Mouse (Mus musculus) lung, postnatal 36 days (tissue): ENCODE data around the gene Mier3.
"Not testable (repeated sequence)": the region's sequence is repeated elsewhere in the genome, so short reads cannot be mapped to it uniquely, and the experiment has no call there.

ENCODE experiments used
- DNase-seq: peaks from one replicate; pipeline ENCODE4 v3.0.0; 2022; ENCODE audit warnings: mixed read lengths

Mier3 gene

DNA sequence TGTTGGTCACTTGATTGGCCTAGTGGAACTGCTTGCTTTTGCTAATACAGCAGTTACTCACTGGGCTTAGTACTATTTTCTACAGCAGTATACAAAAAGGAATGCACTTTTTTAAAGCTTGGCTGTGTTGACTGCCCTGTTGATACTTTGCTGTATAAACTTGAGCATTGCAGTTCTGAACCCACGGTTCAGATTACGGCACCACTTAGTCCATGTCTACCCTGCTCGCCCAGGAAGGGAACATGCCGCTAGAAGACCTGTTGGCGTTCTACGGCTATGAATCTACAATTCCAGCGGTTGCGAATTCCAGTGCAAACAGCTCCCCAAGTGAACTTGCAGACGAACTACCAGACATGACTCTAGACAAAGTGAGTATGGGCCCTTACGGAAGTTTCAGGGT is 22.6 kb downstream of the Mier3 start:
- DNase-seq: no peak

DNA sequence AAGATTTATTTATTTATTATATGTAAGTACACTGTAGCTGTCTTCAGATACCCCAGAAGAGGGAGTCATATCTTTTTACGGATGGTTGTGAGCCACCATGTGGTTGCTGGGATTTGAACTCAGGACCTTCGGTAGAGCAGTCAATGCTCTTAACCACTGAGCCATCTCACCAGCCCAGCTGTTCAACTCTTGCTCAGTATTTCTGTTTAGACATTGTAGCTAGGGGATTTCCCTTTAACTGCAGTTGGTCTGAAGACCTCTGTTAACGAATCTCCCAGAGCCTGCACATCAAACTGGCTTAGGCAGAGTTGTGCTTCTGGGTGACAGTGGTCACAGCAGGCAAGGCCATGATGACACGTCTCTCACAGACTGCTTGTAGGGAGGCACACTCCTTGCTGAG is 23.2 kb downstream of the Mier3 start:
- not testable (repeated sequence) for DNase-seq

DNA sequence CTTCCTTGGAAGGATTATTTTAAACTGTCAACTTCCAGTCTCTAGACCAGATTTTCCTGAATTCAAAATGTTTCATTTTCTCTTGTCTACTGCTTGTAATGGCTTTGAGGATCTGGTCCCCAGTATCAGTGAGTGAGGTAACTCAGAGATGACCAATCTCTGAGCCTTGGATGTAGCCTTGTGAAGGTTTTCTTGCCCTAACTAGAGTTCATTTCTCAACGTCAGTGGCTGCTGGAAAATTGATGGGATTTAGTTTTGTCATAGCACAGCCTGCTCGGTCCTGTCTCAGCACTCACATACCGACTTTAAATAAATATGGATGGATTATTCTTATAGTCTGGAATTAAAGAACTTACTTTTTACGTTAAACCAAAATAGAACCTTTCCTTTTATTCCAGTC is 29.8 kb downstream of the Mier3 start:
- DNase-seq: no peak

GRCm38 (mm10) chr13:111719726-111720125 is 38.9 kb downstream of the Mier3 start:
- DNase-seq: no peak

- no peak for DNase-seq
Observed at GRCm38 (mm10) chr13:111724811-111725164, 44.0 kb downstream of the Mier3 start.

GRCm38 (mm10) chr13:111725165-111726077 is 44.6 kb downstream of the Mier3 start:
- peak; percentile 99 for DNase-seq

DNA sequence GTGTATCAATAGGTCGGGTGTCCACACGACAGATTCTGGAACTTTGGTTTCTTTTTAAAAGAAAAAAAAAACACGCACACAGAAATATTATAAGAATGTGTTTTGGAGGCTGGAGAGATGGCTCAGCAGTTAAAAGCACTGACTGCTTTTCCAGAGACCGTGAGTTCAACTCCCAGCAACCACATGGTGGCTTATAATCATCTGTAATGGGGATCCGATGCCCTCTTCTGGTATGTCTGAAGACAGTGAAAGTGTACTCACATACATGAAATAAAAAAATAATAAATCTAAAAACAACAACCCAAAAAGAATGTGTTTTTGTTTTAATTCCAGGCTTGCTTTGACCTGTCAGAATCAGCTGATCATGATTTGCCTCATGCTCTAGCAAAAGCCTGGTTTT is 46.1 kb downstream of the Mier3 start:
- no peak for DNase-seq

DNA sequence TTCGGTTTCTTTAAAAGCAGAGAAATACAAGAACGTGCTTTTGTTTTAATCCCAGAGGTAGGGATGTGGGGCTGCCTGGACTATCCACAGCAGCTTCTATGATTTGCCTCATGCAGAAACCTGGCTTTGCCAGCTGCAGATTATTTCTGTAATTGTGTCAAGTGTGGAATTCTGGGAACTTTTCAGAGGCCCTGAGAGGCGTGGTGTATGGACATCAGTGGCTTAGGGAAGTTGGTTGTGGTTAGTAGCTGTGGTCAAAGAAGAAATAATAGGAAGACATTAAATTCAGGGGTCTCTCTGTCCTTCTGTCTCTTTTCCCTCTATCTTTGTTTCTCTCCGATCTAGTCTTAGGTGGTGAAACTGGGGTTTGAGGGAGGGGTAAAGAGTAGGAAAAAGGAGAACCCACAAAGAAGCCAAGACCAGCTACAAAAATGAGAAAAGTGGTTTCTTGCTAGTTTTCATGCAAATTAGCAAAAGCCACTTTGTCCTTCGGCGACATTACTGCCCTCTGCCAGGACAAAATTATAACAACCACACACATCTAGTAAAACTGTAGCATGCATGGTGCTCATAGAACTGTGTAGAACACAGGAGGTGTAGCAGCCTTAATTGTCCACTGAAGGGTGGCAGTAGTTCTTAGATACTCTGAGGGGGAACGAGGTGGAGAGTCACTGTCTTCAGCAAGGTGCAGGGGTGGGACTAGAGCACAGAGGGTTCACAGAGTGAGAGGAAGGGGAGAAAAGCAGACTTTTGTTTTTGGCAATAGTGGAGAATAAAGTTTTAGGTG is 60.6 kb downstream of the Mier3 start:
- no peak for DNase-seq

- DNase-seq: peak; percentile 90
Observed at GRCm38 (mm10) chr13:111741991-111742615, 61.3 kb downstream of the Mier3 start.

GRCm38 (mm10) chr13:111744233-111745000 is 63.6 kb downstream of the Mier3 start:
- DNase-seq: no peak

DNA sequence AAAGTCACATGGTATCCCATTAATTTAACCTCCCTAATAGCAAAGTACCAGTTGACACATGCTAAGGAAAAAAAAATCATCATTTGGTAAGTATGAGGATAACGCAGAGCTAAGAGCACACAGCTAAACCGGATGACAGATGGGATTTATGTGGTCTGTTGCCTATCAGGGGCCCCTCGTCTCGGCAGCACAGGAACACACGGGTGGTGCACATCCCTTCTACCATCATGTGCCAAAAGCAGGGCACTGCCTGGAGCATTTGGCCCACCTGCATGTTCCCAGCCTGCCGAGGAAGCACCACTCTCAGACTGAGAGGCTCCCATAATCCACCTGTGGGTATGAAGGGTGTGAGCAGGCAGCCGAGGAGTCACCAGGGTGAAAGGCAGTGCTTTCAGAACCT is 64.4 kb downstream of the Mier3 start:
- no peak for DNase-seq

GRCm38 (mm10) chr13:111746831-111747230 is 66.1 kb downstream of the Mier3 start:
- no peak for DNase-seq

GRCm38 (mm10) chr13:111748301-111749062 is 67.7 kb downstream of the Mier3 start:
- no peak for DNase-seq

- DNase-seq: no peak
Observed at GRCm38 (mm10) chr13:111753321-111753720, 72.5 kb downstream of the Mier3 start.

DNA sequence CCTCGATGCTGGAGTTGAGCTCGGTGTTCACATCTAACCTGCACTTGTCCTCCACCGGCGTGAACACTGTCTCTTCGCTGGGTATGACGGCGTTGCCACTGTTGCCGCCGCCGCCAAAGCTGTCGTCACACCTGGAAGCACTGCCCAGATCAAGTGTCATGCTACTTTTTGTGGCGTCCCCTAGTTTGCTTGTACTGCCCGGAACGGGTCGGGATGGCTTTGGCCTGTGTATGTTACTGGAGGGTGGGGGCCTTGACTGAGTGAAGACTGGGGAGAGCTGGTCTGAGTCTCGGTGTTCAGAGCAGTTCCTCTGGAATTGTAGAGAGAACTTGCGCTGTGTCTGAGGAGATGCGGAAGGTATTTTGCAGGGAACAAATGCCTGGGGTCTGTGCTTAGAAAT is 74.6 kb downstream of the Mier3 start:
- no peak for DNase-seq

DNA sequence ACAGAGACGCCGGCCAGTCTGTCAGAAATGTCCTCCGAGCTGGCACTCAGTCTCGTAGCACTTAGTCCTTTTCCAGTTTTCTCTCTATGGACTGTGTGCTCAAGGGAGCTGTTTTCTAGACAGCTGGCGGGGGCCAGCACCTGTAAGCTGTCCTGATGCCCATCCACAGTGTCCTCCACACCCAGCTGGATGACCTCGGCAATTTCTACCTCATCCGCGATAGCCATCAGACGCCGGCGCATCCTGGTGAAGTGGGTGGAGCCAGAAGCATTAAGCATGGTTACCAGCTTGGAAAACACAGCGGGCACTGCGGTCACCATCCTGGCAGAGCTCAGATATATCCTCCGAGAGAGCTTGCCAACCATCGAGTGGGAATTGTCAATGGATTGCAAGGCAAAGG is 75.2 kb downstream of the Mier3 start:
- no peak for DNase-seq

DNA sequence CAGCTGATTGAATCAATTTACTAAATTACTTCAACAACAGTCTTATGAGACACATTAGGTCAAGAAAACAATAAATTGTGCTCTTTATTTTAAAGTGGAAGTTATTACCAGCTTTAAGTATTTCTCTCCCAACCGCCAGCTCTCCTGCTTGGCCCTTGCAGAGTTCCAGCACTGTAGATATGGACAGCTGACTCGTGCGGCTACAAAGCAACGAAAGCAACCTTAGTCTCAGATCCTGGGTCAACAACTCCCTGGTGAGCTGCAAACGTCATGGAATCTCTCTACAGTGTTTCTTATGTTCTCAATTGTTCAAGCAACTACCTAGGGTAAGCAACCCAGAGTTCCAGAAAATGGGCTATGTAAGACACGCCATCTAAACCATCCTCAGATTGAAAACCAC is 76.2 kb downstream of the Mier3 start:
- no peak for DNase-seq

GRCm38 (mm10) chr13:111762526-111762925 is 81.7 kb downstream of the Mier3 start:
- DNase-seq: no peak
